Comparison of ENCODE assay signal across 20 mouse cellular contexts in genomic region chr15:101274380-101274779, GRCm38 (mm10). TPM values are rescaled to one million over a fixed set of nuclear protein-coding genes. Genes with fewer than 3 reads are reported as not detected.
DNase-seq lines count a peak whose midpoint lies in the region; ATAC-seq and TF ChIP-seq lines count a peak whose summit lies in the region.
"Had no signal": no experiment of that assay in that cellular context is flagged by ENCODE, and none has a peak within 500 bp of the region (broad histone marks: within the 10 kb centered on the region; RNA-seq: fewer than 3 reads in every experiment).

No protein-coding gene starts in this region.

- no peak overlapping the region for H3K4me2 ChIP-seq in hindbrain, embryonic 16.5 days (ENCODE audit: low read length)
- H3K4me2 ChIP-seq: embryonic facial prominence, embryonic 13.5 days; forebrain, embryonic 12.5 days; hindbrain, embryonic 12.5 days; intestine, embryonic 15.5 days had no signal

- no peak for TF ChIP-seq POLR2A in cerebellum, adult 2 months (IDR thresholded peaks at IDR 0.05; ENCODE audit: borderline replicate concordance, insufficient read depth, low read length)

- H3K36me3 ChIP-seq in hindbrain, embryonic 16.5 days (ENCODE audit: control insufficient read depth, insufficient read depth, low read length): peaks cover 11% of the 10 kb centered on the region

- ATAC-seq in activated CD4-positive, CD25-positive, alpha-beta regulatory T cell, adult 4 months: peak; percentile 59
- ATAC-seq in hindbrain, embryonic 16.5 days: no peak
- ATAC-seq: forebrain, postnatal 0 days; hindbrain, postnatal 0 days; intestine, embryonic 15.5 days had no signal

- no peak for TF ChIP-seq CTCF in gastrocnemius, adult 2 months (IDR thresholded peaks at IDR 0.05)
- no peak for TF ChIP-seq CTCF in cerebellum, adult 2 months (IDR thresholded peaks at IDR 0.05; ENCODE audit: borderline replicate concordance, insufficient read depth, low read depth, low read length)

- no peaks in the 10 kb centered on the region for H3K27me3 ChIP-seq in hindbrain, embryonic 16.5 days (replicated peaks; ENCODE audit: control insufficient read depth, insufficient read depth, low read length)
- no peaks in the 10 kb centered on the region for H3K27me3 ChIP-seq in cerebellum, adult 2 months (ENCODE audit: control insufficient read depth, insufficient read depth, low read length)
- H3K27me3 ChIP-seq: embryonic facial prominence, embryonic 13.5 days; forebrain, embryonic 12.5 days; hindbrain, embryonic 12.5 days; intestine, embryonic 15.5 days had no signal

- H3K4me3 ChIP-seq in gastrocnemius, adult 2 months: no peak overlapping the region
- H3K4me3 ChIP-seq in hindbrain, embryonic 16.5 days (ENCODE audit: low read length): no peak overlapping the region
- H3K4me3 ChIP-seq in cerebellum, adult 2 months (replicated peaks; ENCODE audit: insufficient read depth, low read depth, low read length): no peak overlapping the region
- H3K4me3 ChIP-seq: embryonic facial prominence, embryonic 13.5 days; forebrain, embryonic 12.5 days; hindbrain, embryonic 12.5 days; intestine, embryonic 15.5 days had no signal

- H3K9ac ChIP-seq in hindbrain, embryonic 16.5 days (ENCODE audit: low read depth, low read length): no peak overlapping the region
- H3K9ac ChIP-seq: embryonic facial prominence, embryonic 13.5 days; forebrain, embryonic 12.5 days; forebrain, postnatal 0 days; hindbrain, embryonic 12.5 days; intestine, embryonic 15.5 days had no signal

- WGBS in hindbrain, embryonic 16.5 days: 74% methylated on average over 6 of the region's 6 CpGs
- 70% methylated on average over 6 of the region's 6 CpGs for WGBS in cerebellum, adult 2 months

- H3K4me1 ChIP-seq in hindbrain, embryonic 16.5 days (ENCODE audit: control insufficient read depth, insufficient read depth, low read depth, low read length): peaks cover 2% of the 10 kb centered on the region; the same call in 1 of the 2 replicates
- H3K4me1 ChIP-seq in cerebellum, adult 2 months (ENCODE audit: control insufficient read depth, insufficient read depth, low read length): no peaks in the 10 kb centered on the region

- H3K27ac ChIP-seq in gastrocnemius, adult 2 months: peak overlapping the region; percentile 2; the same call in 1 of the 2 replicates
- no peak overlapping the region for H3K27ac ChIP-seq in hindbrain, embryonic 16.5 days (ENCODE audit: low read depth, low read length)
- no peak overlapping the region for H3K27ac ChIP-seq in cerebellum, adult 2 months (ENCODE audit: insufficient read depth, low read length)
- H3K27ac ChIP-seq: embryonic facial prominence, embryonic 13.5 days; forebrain, embryonic 12.5 days; hindbrain, embryonic 12.5 days; hindbrain, postnatal 0 days; intestine, embryonic 15.5 days had no signal

- DNase-seq in gastrocnemius, adult 2 months: no peak
- no peak for DNase-seq in gastrocnemius, postnatal 25 days
- peak; percentile 60 for DNase-seq in lung, postnatal 10 days
- no peak for DNase-seq in lung, adult 18-20 months
- DNase-seq in cerebellum, adult 2 months: no peak
- DNase-seq: adrenal gland, adult 8-10 months; cerebellum, adult 11 months; cerebellum, adult 9-11 months; cerebellum, postnatal 36 days; forebrain, postnatal 0 days; gastrocnemius, postnatal 36 days; heart, adult 11 months; heart, postnatal 10 days had no signal

- no peaks in the 10 kb centered on the region for H3K9me3 ChIP-seq in hindbrain, embryonic 16.5 days (ENCODE audit: control insufficient read depth, low read length)
- H3K9me3 ChIP-seq: embryonic facial prominence, embryonic 13.5 days; forebrain, embryonic 12.5 days; hindbrain, embryonic 12.5 days; intestine, embryonic 15.5 days had no signal

- intact Hi-C loops in gastrocnemius, adult 2 months (cut with DNase I): no loop called here

RNA-seq across cellular contexts. Expression of gene Atg101, which starts 9.7 kb away (rescaled TPM):
- 10 to 100 TPM; 23.7 to 32.4 TPM for total RNA-seq in gastrocnemius, adult 2 months (2021)
- 10 to 100 TPM; 22.3 to 31.3 TPM for total RNA-seq in gastrocnemius, postnatal 25 days (2021)
- 10 to 100 TPM; 42.8 to 43.6 TPM for polyA plus RNA-seq in activated CD4-positive, CD25-positive, alpha-beta regulatory T cell, adult 4 months (2017; shearing (Covaris generic))
- polyA plus RNA-seq in hindbrain, embryonic 16.5 days (2015; fragmentation: Nextera tagmentation; extraction: Ambion mirVana): 79.6 and 81.3 TPM in 2 replicates
- polyA plus RNA-seq in cerebellum, adult 2 months (2012; rRNA removed): 46.8 and 49.6 TPM in 2 replicates

RNA-seq across cellular contexts. Expression of gene 6030408B16Rik, which starts 18.6 kb away (rescaled TPM):
- under 1 TPM; 0.20 to 0.36 TPM for total RNA-seq in gastrocnemius, adult 2 months (2021)
- total RNA-seq in gastrocnemius, postnatal 25 days (2021): under 1 TPM; 0.31 to 0.32 TPM
- under 1 TPM in 1 of 2 experiments, not detected in 1; 0.38 TPM for polyA plus RNA-seq in activated CD4-positive, CD25-positive, alpha-beta regulatory T cell, adult 4 months (2017; shearing (Covaris generic))
- 0.13 and 0.21 TPM in 2 replicates for polyA plus RNA-seq in hindbrain, embryonic 16.5 days (2015; fragmentation: Nextera tagmentation; extraction: Ambion mirVana)
- polyA plus RNA-seq in cerebellum, adult 2 months (2012; rRNA removed): 0.15 and 0.27 TPM in 2 replicates
- total RNA-seq: hindbrain, postnatal 0 days had no signal

RNA-seq across cellular contexts. Expression of gene Nr4a1, which starts 20.3 kb away (rescaled TPM):
- 100 to 1,000 TPM; 143 to 146 TPM for total RNA-seq in gastrocnemius, adult 2 months (2021)
- total RNA-seq in gastrocnemius, postnatal 25 days (2021): 10 to 100 TPM; 52.2 to 90.7 TPM
- 10 to 100 TPM; 37.5 to 92.8 TPM for polyA plus RNA-seq in activated CD4-positive, CD25-positive, alpha-beta regulatory T cell, adult 4 months (2017; shearing (Covaris generic))
- 6.8 and 7.2 TPM in 2 replicates for polyA plus RNA-seq in hindbrain, embryonic 16.5 days (2015; fragmentation: Nextera tagmentation; extraction: Ambion mirVana)
- polyA plus RNA-seq in cerebellum, adult 2 months (2012; rRNA removed): 13.1 and 16.4 TPM in 2 replicates

RNA-seq across cellular contexts. Expression of gene Grasp, which starts 50.4 kb away (rescaled TPM):
- total RNA-seq in gastrocnemius, adult 2 months (2021): 1 to 10 TPM; 5.8 to 5.9 TPM
- 1 to 10 TPM; 4.3 to 5.7 TPM for total RNA-seq in gastrocnemius, postnatal 25 days (2021)
- polyA plus RNA-seq in activated CD4-positive, CD25-positive, alpha-beta regulatory T cell, adult 4 months (2017; shearing (Covaris generic)): not detected
- 1.1 and 1.7 TPM in 2 replicates for polyA plus RNA-seq in hindbrain, embryonic 16.5 days (2015; fragmentation: Nextera tagmentation; extraction: Ambion mirVana)
- 5.0 and 5.3 TPM in 2 replicates for polyA plus RNA-seq in cerebellum, adult 2 months (2012; rRNA removed)
